12 mouse cellular contexts compared by ENCODE assay signal in the genomic region with DNA sequence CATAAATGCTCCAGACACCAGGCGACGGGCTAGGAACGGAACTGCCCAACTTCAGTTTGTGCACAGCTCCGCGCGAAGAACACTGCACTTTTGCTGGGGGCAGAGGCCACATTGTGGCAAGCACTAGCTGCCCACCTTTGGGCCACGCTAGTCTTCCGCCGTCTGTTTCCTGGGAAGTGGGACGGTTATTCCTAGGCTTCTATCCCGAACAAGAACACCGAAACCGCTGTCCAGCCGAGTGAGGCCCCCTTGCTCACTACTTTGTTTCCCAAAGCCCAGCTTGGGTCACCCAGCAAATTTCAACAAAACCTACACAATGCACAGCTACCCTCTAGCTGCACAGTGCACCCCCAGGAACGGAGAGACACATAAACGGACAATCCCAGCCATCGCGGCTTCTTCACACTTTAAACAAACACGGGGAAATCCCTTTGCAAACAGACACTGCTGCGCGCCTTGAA. TPM values are rescaled to one million over a fixed set of nuclear protein-coding genes. Genes with fewer than 3 reads are reported as not detected.
A peak's percentile ranks its signal among the peaks of the same experiment; 100 is the strongest.
DNase-seq lines count a peak whose midpoint lies in the region; ATAC-seq and TF ChIP-seq lines count a peak whose summit lies in the region.
"Had no signal": no experiment of that assay in that cellular context is flagged by ENCODE, and none has a peak within 500 bp of the region (broad histone marks: within the 10 kb centered on the region; RNA-seq: fewer than 3 reads in every experiment).

No protein-coding gene starts in this region.

- whole genome bisulfite sequencing in hindbrain, embryonic 14.5 days, result under 1% methylated on average over 21 of the region's 21 CpGs
- under 1% methylated on average over 21 of the region's 21 CpGs for WGBS in hindbrain, embryonic 11.5 days
- WGBS in embryonic facial prominence, embryonic 15.5 days, result 3% methylated on average over 21 of the region's 21 CpGs
- WGBS in limb, embryonic 13.5 days, result 2% methylated on average over 21 of the region's 21 CpGs
- WGBS in kidney, embryonic 14.5 days, result under 1% methylated on average over 21 of the region's 21 CpGs

- TF ChIP-seq EP300 in ES-Bruce4 (IDR thresholded peaks at IDR 0.05; ENCODE audit: insufficient read depth, low read depth, low read length), result no peak

- no peaks in the 10 kb centered on the region for H3K36me3 ChIP-seq in hindbrain, embryonic 14.5 days (replicated peaks; ENCODE audit: control insufficient read depth, insufficient read depth)
- no peaks in the 10 kb centered on the region for H3K36me3 ChIP-seq in hindbrain, embryonic 11.5 days (ENCODE audit: control insufficient read depth, insufficient read depth, low read length)
- no peaks in the 10 kb centered on the region for H3K36me3 ChIP-seq in ES-Bruce4 (ENCODE audit: control insufficient read depth, insufficient read depth, low read length, poor library complexity, severe bottlenecking)
- no peaks in the 10 kb centered on the region for H3K36me3 ChIP-seq in embryonic facial prominence, embryonic 15.5 days
- no peaks in the 10 kb centered on the region for H3K36me3 ChIP-seq in limb, embryonic 13.5 days
- no peaks in the 10 kb centered on the region for H3K36me3 ChIP-seq in kidney, embryonic 14.5 days (ENCODE audit: control insufficient read depth, insufficient read depth, low read length)

- no peak for TF ChIP-seq CTCF in ES-Bruce4 (IDR thresholded peaks at IDR 0.05; ENCODE audit: low read depth, low read length)

- no peak overlapping the region for H3K27ac ChIP-seq in hindbrain, embryonic 14.5 days
- H3K27ac ChIP-seq in hindbrain, embryonic 11.5 days (ENCODE audit: low read depth, low read length), result no peak overlapping the region
- no peak overlapping the region for H3K27ac ChIP-seq in ES-Bruce4 (ENCODE audit: insufficient read depth, low read length)
- H3K27ac ChIP-seq in embryonic facial prominence, embryonic 15.5 days (replicated peaks), result peak overlapping the region; percentile 3; the same call in 1 of the 2 replicates
- no peak overlapping the region for H3K27ac ChIP-seq in limb, embryonic 13.5 days
- no peak overlapping the region for H3K27ac ChIP-seq in kidney, embryonic 14.5 days (ENCODE audit: low read depth, low read length)

- H3K9me3 ChIP-seq in hindbrain, embryonic 14.5 days (ENCODE audit: control insufficient read depth, low read length), result no peaks in the 10 kb centered on the region
- H3K9me3 ChIP-seq in hindbrain, embryonic 11.5 days (ENCODE audit: control insufficient read depth, low read length), result no peaks in the 10 kb centered on the region
- H3K9me3 ChIP-seq in ES-Bruce4 (replicated peaks; ENCODE audit: control insufficient read depth, insufficient read depth, low read length, poor library complexity, severe bottlenecking), result no peaks in the 10 kb centered on the region
- H3K9me3 ChIP-seq in embryonic facial prominence, embryonic 15.5 days (replicated peaks), result no peaks in the 10 kb centered on the region
- H3K9me3 ChIP-seq in limb, embryonic 13.5 days, result no peaks in the 10 kb centered on the region
- H3K9me3 ChIP-seq in kidney, embryonic 14.5 days (ENCODE audit: control insufficient read depth, low read length), result no peaks in the 10 kb centered on the region

- no peak for TF ChIP-seq POLR2A in ES-Bruce4 (IDR thresholded peaks at IDR 0.05; ENCODE audit: insufficient read depth, low read length)

- peaks cover 16% of the 10 kb centered on the region; the same call in 1 of the 2 replicates for H3K4me1 ChIP-seq in hindbrain, embryonic 14.5 days (replicated peaks; ENCODE audit: control insufficient read depth, insufficient read depth, low read length)
- H3K4me1 ChIP-seq in hindbrain, embryonic 11.5 days (replicated peaks; ENCODE audit: control insufficient read depth, insufficient read depth, low read length), result peaks cover 4% of the 10 kb centered on the region; the same call in 1 of the 2 replicates
- peaks cover 3% of the 10 kb centered on the region for H3K4me1 ChIP-seq in ES-Bruce4 (ENCODE audit: control insufficient read depth, insufficient read depth, low read length)
- H3K4me1 ChIP-seq in embryonic facial prominence, embryonic 15.5 days, result peaks cover 49% of the 10 kb centered on the region
- peaks cover 46% of the 10 kb centered on the region for H3K4me1 ChIP-seq in limb, embryonic 13.5 days
- peaks cover 11% of the 10 kb centered on the region; the same call in 1 of the 2 replicates for H3K4me1 ChIP-seq in kidney, embryonic 14.5 days (ENCODE audit: control insufficient read depth, insufficient read depth, low read length)

- H3K9ac ChIP-seq in hindbrain, embryonic 14.5 days, result no peak overlapping the region
- H3K9ac ChIP-seq in hindbrain, embryonic 11.5 days (ENCODE audit: low read depth, low read length), result no peak overlapping the region
- H3K9ac ChIP-seq in ES-Bruce4 (ENCODE audit: low read depth, poor library complexity, severe bottlenecking), result no peak overlapping the region
- no peak overlapping the region for H3K9ac ChIP-seq in embryonic facial prominence, embryonic 15.5 days
- H3K9ac ChIP-seq in limb, embryonic 13.5 days, result peak overlapping the region; percentile 25; the same call in 1 of the 2 replicates
- H3K9ac ChIP-seq in kidney, embryonic 14.5 days (ENCODE audit: low read depth, low read length), result no peak overlapping the region

- ATAC-seq in hindbrain, embryonic 14.5 days (ENCODE audit: low FRiP score), result no peak
- no peak for ATAC-seq in hindbrain, embryonic 11.5 days (ENCODE audit: low FRiP score)
- no peak for ATAC-seq in embryonic facial prominence, embryonic 15.5 days (ENCODE audit: insufficient number of reproducible peaks, low FRiP score, low TSS enrichment, low read depth)
- no peak for ATAC-seq in limb, embryonic 13.5 days (ENCODE audit: low FRiP score, low read depth)
- ATAC-seq in kidney, embryonic 14.5 days (ENCODE audit: low FRiP score, low TSS enrichment), result no peak
- no peak for ATAC-seq in erythroblast, adult 5-6 weeks (replicated peaks; ENCODE audit: low FRiP score, poor library complexity, severe bottlenecking)

- peak; percentile 24 for DNase-seq in hindbrain, embryonic 14.5 days (ENCODE audit: low spot score)
- no peak for DNase-seq in hindbrain, embryonic 11.5 days (ENCODE audit: low spot score)
- DNase-seq in cerebellum, adult 11-12 months, result no peak
- DNase-seq: kidney, adult 18-20 months had no signal

- no peak overlapping the region for H3K4me2 ChIP-seq in hindbrain, embryonic 14.5 days (replicated peaks)
- no peak overlapping the region for H3K4me2 ChIP-seq in hindbrain, embryonic 11.5 days (replicated peaks; ENCODE audit: low read depth, low read length)
- H3K4me2 ChIP-seq in embryonic facial prominence, embryonic 15.5 days (replicated peaks), result peak overlapping the region; percentile 39
- peak overlapping the region; percentile 53 for H3K4me2 ChIP-seq in limb, embryonic 13.5 days (replicated peaks)
- no peak overlapping the region for H3K4me2 ChIP-seq in kidney, embryonic 14.5 days (replicated peaks; ENCODE audit: low read depth, low read length)

- H3K4me3 ChIP-seq in hindbrain, embryonic 14.5 days (replicated peaks; ENCODE audit: low read length), result no peak overlapping the region
- no peak overlapping the region for H3K4me3 ChIP-seq in hindbrain, embryonic 11.5 days (ENCODE audit: low read depth, low read length)
- H3K4me3 ChIP-seq in ES-Bruce4 (ENCODE audit: low read depth, low read length), result peak overlapping the region; percentile 29
- peak overlapping the region; percentile 30 for H3K4me3 ChIP-seq in embryonic facial prominence, embryonic 15.5 days (replicated peaks)
- peak overlapping the region; percentile 27 for H3K4me3 ChIP-seq in limb, embryonic 13.5 days
- no peak overlapping the region; the same call in 1 of the 2 replicates for H3K4me3 ChIP-seq in kidney, embryonic 14.5 days (ENCODE audit: low read length)

- H3K27me3 ChIP-seq in hindbrain, embryonic 14.5 days (ENCODE audit: control insufficient read depth, insufficient read depth, low read length), result peaks cover 96% of the 10 kb centered on the region
- H3K27me3 ChIP-seq in hindbrain, embryonic 11.5 days (ENCODE audit: control insufficient read depth, insufficient read depth, low read length), result peaks cover 91% of the 10 kb centered on the region
- peaks cover 57% of the 10 kb centered on the region for H3K27me3 ChIP-seq in ES-Bruce4 (ENCODE audit: control insufficient read depth, insufficient read depth, low read length, poor library complexity, severe bottlenecking)
- H3K27me3 ChIP-seq in embryonic facial prominence, embryonic 15.5 days, result peaks cover 89% of the 10 kb centered on the region
- peaks cover 90% of the 10 kb centered on the region for H3K27me3 ChIP-seq in limb, embryonic 13.5 days
- peaks cover 96% of the 10 kb centered on the region for H3K27me3 ChIP-seq in kidney, embryonic 14.5 days (ENCODE audit: control insufficient read depth, insufficient read depth, low read length)

RNA-seq across cellular contexts. Expression of a gene that starts 3.2 kb away (rescaled TPM):
- polyA plus RNA-seq in hindbrain, embryonic 14.5 days (2014; fragmentation: Nextera tagmentation; extraction: Ambion mirVana), result not detected in 2 replicates
- 0.29 and 0.65 TPM in 2 replicates for polyA plus RNA-seq in hindbrain, embryonic 11.5 days (2014; fragmentation: Nextera tagmentation; extraction: Ambion mirVana)
- 0.30 TPM in 1 of 2 replicates, not detected in the other for polyA plus RNA-seq in ES-Bruce4 (2011; ENCODE audit: insufficient read depth, insufficient read length, low read depth, missing spikeins)
- polyA plus RNA-seq in embryonic facial prominence, embryonic 15.5 days (2015; fragmentation: Nextera tagmentation; extraction: Ambion mirVana), result 2.7 and 3.2 TPM in 2 replicates
- polyA plus RNA-seq in limb, embryonic 13.5 days (2015; fragmentation: Nextera tagmentation; extraction: Ambion mirVana), result 1.5 and 2.7 TPM in 2 replicates
- polyA plus RNA-seq in kidney, embryonic 14.5 days (2014; fragmentation: Nextera tagmentation; extraction: Ambion mirVana), result not detected in 2 replicates
- total RNA-seq in erythroblast, adult 5-6 weeks (2015; ENCODE audit: low replicate concordance), result not detected in 2 replicates
- total RNA-seq in erythroblast, adult 5-6 weeks (2017; ENCODE audit: low replicate concordance), result not detected in 2 replicates
- total RNA-seq: liver, adult 2 months; MEL; neutrophil, adult 5-6 weeks had no signal
- polyA plus RNA-seq: liver, adult 2 months had no signal

RNA-seq across cellular contexts. Expression of a gene that starts 21.9 kb away (rescaled TPM):
- polyA plus RNA-seq in hindbrain, embryonic 14.5 days (2014; fragmentation: Nextera tagmentation; extraction: Ambion mirVana), result not detected in 2 replicates
- 2.3 and 6.2 TPM in 2 replicates for polyA plus RNA-seq in hindbrain, embryonic 11.5 days (2014; fragmentation: Nextera tagmentation; extraction: Ambion mirVana)
- 0.42 TPM in 1 of 2 replicates, not detected in the other for polyA plus RNA-seq in ES-Bruce4 (2011; ENCODE audit: insufficient read depth, insufficient read length, low read depth, missing spikeins)
- polyA plus RNA-seq in embryonic facial prominence, embryonic 15.5 days (2015; fragmentation: Nextera tagmentation; extraction: Ambion mirVana), result 46.9 and 56.0 TPM in 2 replicates
- polyA plus RNA-seq in limb, embryonic 13.5 days (2015; fragmentation: Nextera tagmentation; extraction: Ambion mirVana), result 30.7 and 41.3 TPM in 2 replicates
- polyA plus RNA-seq in kidney, embryonic 14.5 days (2014; fragmentation: Nextera tagmentation; extraction: Ambion mirVana), result 0.14 and 0.34 TPM in 2 replicates
- total RNA-seq in erythroblast, adult 5-6 weeks (2015; ENCODE audit: low replicate concordance), result not detected in 2 replicates
- total RNA-seq in erythroblast, adult 5-6 weeks (2017; ENCODE audit: low replicate concordance), result not detected in 2 replicates
- total RNA-seq: liver, adult 2 months; MEL; neutrophil, adult 5-6 weeks had no signal
- polyA plus RNA-seq: liver, adult 2 months had no signal

Comparison
In these comparisons a context has a peak if more than half of its experiments do, and no peak if none do; other contexts are left out.
1. H3K4me2 ChIP-seq: peak in embryonic facial prominence, embryonic 15.5 days (single experiment) and limb, embryonic 13.5 days (single experiment); none in hindbrain, embryonic 14.5 days (single experiment), hindbrain, embryonic 11.5 days (single experiment) and kidney, embryonic 14.5 days (single experiment).
2. H3K4me3 ChIP-seq: peak in ES-Bruce4 (single experiment), embryonic facial prominence, embryonic 15.5 days (single experiment) and limb, embryonic 13.5 days (single experiment); none in hindbrain, embryonic 14.5 days (single experiment), hindbrain, embryonic 11.5 days (single experiment) and kidney, embryonic 14.5 days (single experiment).